Mouse (Mus musculus): ENCODE data around the gene Krtap4-6. TPM values are rescaled to one million over a fixed set of nuclear protein-coding genes. Genes with fewer than 3 reads are reported as not detected.
"Not testable (repeated sequence)": the region's sequence is repeated elsewhere in the genome, so short reads cannot be mapped to it uniquely, and the experiment has no call there.

The Krtap4-6 gene
- polyA plus RNA-seq, 1 experiment from 2014 or later, result not detected

DNA sequence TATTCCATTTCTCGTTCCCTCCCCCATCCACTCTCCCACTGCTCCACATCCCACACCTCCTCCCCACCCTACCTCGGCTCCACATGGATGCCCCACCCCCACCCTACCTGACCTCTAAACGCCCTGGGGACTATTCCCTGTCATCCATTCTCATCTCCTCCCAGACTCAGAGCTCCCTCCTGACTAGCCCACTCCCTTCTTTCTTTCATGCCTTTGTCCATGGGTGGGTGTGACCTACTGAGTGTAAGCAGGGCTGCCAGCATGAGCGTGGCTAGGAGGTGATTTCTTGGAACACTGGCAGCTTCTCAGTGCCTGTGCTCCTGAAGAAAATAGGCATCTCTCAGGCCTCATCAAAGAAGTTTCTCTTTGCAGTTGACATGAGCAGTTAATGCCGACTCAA is 8.7 kb downstream of the Krtap4-6 start:
- WGBS (ENCODE audit: insufficient replicate concordance), result 55% methylated on average over 5 of the region's 5 CpGs
- Histone ChIP-seq H3K4me2 (ENCODE audit: low read depth, low read length) (no peak overlapping the region), H3K4me1 (ENCODE audit: insufficient read depth) (no peaks in the 10 kb centered on the region), H3K9me3 (ENCODE audit: low read length) (no peaks in the 10 kb centered on the region), H3K27ac (ENCODE audit: low read depth) (no peak overlapping the region), H3K4me3 (ENCODE audit: low read depth, low read length) (no peak overlapping the region), H3K36me3 (replicated peaks; ENCODE audit: insufficient read depth, low read length) (no peaks in the 10 kb centered on the region), H3K27me3 (ENCODE audit: insufficient read depth, low read length) (no peaks in the 10 kb centered on the region), H3K9ac (replicated peaks) (no peak overlapping the region)
- TF ChIP-seq EP300 (IDR thresholded peaks at IDR 0.05; ENCODE audit: low read depth) (no peak), CTCF (IDR thresholded peaks at IDR 0.05; ENCODE audit: low read depth) (no peak)
- DNase-seq (no peak), ATAC-seq (no peak)

- Histone ChIP-seq H3K27me3 (ENCODE audit: insufficient read depth, low read length) (no peaks in the 10 kb centered on the region), H3K36me3 (replicated peaks; ENCODE audit: insufficient read depth, low read length) (no peaks in the 10 kb centered on the region), H3K4me1 (ENCODE audit: insufficient read depth) (no peaks in the 10 kb centered on the region), H3K9me3 (ENCODE audit: low read length) (no peaks in the 10 kb centered on the region), H3K27ac (ENCODE audit: low read depth) (no peak within 1 kb of the TSS), H3K9ac (replicated peaks) (no peak within 1 kb of the TSS), H3K4me3 (ENCODE audit: low read depth, low read length) (no peak within 1 kb of the TSS), H3K4me2 (ENCODE audit: low read depth, low read length) (no peak within 1 kb of the TSS)
- no peak for DNase-seq
- TF ChIP-seq CTCF (IDR thresholded peaks at IDR 0.05; ENCODE audit: low read depth) (no peak), EP300 (IDR thresholded peaks at IDR 0.05; ENCODE audit: low read depth) (no peak)
- no peak for ATAC-seq
- 57% methylated on average over 2 of the region's 2 CpGs for WGBS (ENCODE audit: insufficient replicate concordance)
Measured at GRCm38 (mm10) chr11:99650136-99650535, 15.6 kb downstream of the Krtap4-6 start, which contains the start of gene Gm11555. Gene Gm11555, minus strand, starts transcription at chr11:99650236.

GRCm38 (mm10) chr11:99646444-99646843 is 19.3 kb downstream of the Krtap4-6 start:
- no peak overlapping the region for H3K27ac ChIP-seq (ENCODE audit: low read depth)
- WGBS (ENCODE audit: insufficient replicate concordance), result 85% methylated on average over 15 of the region's 15 CpGs
- TF ChIP-seq CTCF (IDR thresholded peaks at IDR 0.05; ENCODE audit: low read depth) (no peak), EP300 (IDR thresholded peaks at IDR 0.05; ENCODE audit: low read depth) (no peak)
- H3K36me3 ChIP-seq (replicated peaks; ENCODE audit: insufficient read depth, low read length), result no peaks in the 10 kb centered on the region
- H3K4me3 ChIP-seq (ENCODE audit: low read depth, low read length), result no peak overlapping the region
- no peak for DNase-seq
- no peak overlapping the region for H3K4me2 ChIP-seq (ENCODE audit: low read depth, low read length)
- H3K9ac ChIP-seq (replicated peaks), result no peak overlapping the region
- no peaks in the 10 kb centered on the region for H3K4me1 ChIP-seq (ENCODE audit: insufficient read depth)
- H3K9me3 ChIP-seq (ENCODE audit: low read length), result no peaks in the 10 kb centered on the region
- H3K27me3 ChIP-seq (ENCODE audit: insufficient read depth, low read length), result no peaks in the 10 kb centered on the region
- no peak for ATAC-seq

GRCm38 (mm10) chr11:99644351-99644750 is 21.4 kb downstream of the Krtap4-6 start:
- Histone ChIP-seq H3K4me3 (ENCODE audit: low read depth, low read length) (no peak overlapping the region), H3K9ac (replicated peaks) (no peak overlapping the region), H3K9me3 (ENCODE audit: low read length) (no peaks in the 10 kb centered on the region), H3K27me3 (ENCODE audit: insufficient read depth, low read length) (no peaks in the 10 kb centered on the region), H3K4me1 (ENCODE audit: insufficient read depth) (no peaks in the 10 kb centered on the region), H3K4me2 (ENCODE audit: low read depth, low read length) (no peak overlapping the region), H3K27ac (ENCODE audit: low read depth) (no peak overlapping the region), H3K36me3 (replicated peaks; ENCODE audit: insufficient read depth, low read length) (no peaks in the 10 kb centered on the region)
- DNase-seq, result no peak
- WGBS (ENCODE audit: insufficient replicate concordance), result 71% methylated on average over 3 of the region's 3 CpGs
- no peak for ATAC-seq
- TF ChIP-seq CTCF (IDR thresholded peaks at IDR 0.05; ENCODE audit: low read depth) (no peak), EP300 (IDR thresholded peaks at IDR 0.05; ENCODE audit: low read depth) (no peak)

DNA sequence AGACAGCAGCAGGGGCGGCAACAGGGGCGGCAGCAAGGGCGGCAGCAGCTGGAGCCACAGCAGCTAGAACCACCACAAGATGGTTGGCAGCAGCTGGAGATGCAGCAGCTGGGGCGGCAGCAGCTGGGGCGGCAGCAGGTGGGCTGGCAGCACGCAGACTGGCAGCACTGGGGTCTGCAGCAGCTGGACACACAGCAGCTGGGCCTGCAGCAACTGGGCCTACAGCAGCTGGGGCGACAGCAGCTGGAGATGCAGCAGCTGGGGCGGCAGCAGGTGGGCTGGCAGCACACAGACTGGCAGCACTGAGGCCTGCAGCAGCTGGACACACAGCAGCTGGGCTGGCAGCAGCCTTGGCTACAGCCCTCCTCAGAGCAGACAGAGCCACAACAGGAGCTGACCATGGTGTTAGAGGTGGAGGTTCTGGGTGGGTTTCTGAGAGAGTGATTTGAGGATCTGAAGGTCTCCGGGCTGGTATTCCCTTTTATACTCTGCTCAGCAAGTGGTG is 22.1 kb downstream of the Krtap4-6 start, which contains the start of gene Krtap4-7:
TSS of gene Krtap4-7 (minus strand) at position 455 of the 505 bp plus-strand sequence.
- not testable (repeated sequence) for H3K9ac ChIP-seq (replicated peaks); H3K4me2 ChIP-seq (ENCODE audit: low read depth, low read length); DNase-seq; H3K36me3 ChIP-seq (replicated peaks; ENCODE audit: insufficient read depth, low read length); H3K4me1 ChIP-seq (ENCODE audit: insufficient read depth); H3K4me3 ChIP-seq (ENCODE audit: low read depth, low read length); H3K27me3 ChIP-seq (ENCODE audit: insufficient read depth, low read length); H3K27ac ChIP-seq (ENCODE audit: low read depth); ATAC-seq; H3K9me3 ChIP-seq (ENCODE audit: low read length)
- WGBS (ENCODE audit: insufficient replicate concordance), result 75% methylated on average over 9 of the region's 9 CpGs

GRCm38 (mm10) chr11:99640926-99641325 is 24.8 kb downstream of the Krtap4-6 start:
- Histone ChIP-seq H3K27ac (ENCODE audit: low read depth) (no peak overlapping the region), H3K4me2 (ENCODE audit: low read depth, low read length) (no peak overlapping the region), H3K27me3 (ENCODE audit: insufficient read depth, low read length) (no peaks in the 10 kb centered on the region), H3K36me3 (replicated peaks; ENCODE audit: insufficient read depth, low read length) (no peaks in the 10 kb centered on the region), H3K9ac (replicated peaks) (no peak overlapping the region), H3K4me3 (ENCODE audit: low read depth, low read length) (no peak overlapping the region), H3K4me1 (ENCODE audit: insufficient read depth) (no peaks in the 10 kb centered on the region), H3K9me3 (ENCODE audit: low read length) (no peaks in the 10 kb centered on the region)
- DNase-seq (no peak), ATAC-seq (no peak)
- TF ChIP-seq EP300 (IDR thresholded peaks at IDR 0.05; ENCODE audit: low read depth), result no peak
- no peak for TF ChIP-seq CTCF (IDR thresholded peaks at IDR 0.05; ENCODE audit: low read depth)
- 13% methylated on average over 1 of the region's 1 CpGs for WGBS (ENCODE audit: insufficient replicate concordance)

GRCm38 (mm10) chr11:99637086-99637485 is 28.7 kb downstream of the Krtap4-6 start:
- no peak overlapping the region for H3K4me3 ChIP-seq (ENCODE audit: low read depth, low read length)
- H3K27me3 ChIP-seq (ENCODE audit: insufficient read depth, low read length), result no peaks in the 10 kb centered on the region
- H3K4me2 ChIP-seq (ENCODE audit: low read depth, low read length), result no peak overlapping the region
- H3K4me1 ChIP-seq (ENCODE audit: insufficient read depth), result no peaks in the 10 kb centered on the region
- H3K27ac ChIP-seq (ENCODE audit: low read depth), result no peak overlapping the region
- no peak for TF ChIP-seq CTCF (IDR thresholded peaks at IDR 0.05; ENCODE audit: low read depth)
- no peak for TF ChIP-seq EP300 (IDR thresholded peaks at IDR 0.05; ENCODE audit: low read depth)
- no peaks in the 10 kb centered on the region for H3K9me3 ChIP-seq (ENCODE audit: low read length)
- DNase-seq (no peak), ATAC-seq (no peak)
- no peaks in the 10 kb centered on the region for H3K36me3 ChIP-seq (replicated peaks; ENCODE audit: insufficient read depth, low read length)
- no peak overlapping the region for H3K9ac ChIP-seq (replicated peaks)
- 76% methylated on average over 1 of the region's 1 CpGs for WGBS (ENCODE audit: insufficient replicate concordance)

All from liver, postnatal 0 days (tissue).